Comparison of ENCODE assay signal across 27 mouse cellular contexts in the genomic region with DNA sequence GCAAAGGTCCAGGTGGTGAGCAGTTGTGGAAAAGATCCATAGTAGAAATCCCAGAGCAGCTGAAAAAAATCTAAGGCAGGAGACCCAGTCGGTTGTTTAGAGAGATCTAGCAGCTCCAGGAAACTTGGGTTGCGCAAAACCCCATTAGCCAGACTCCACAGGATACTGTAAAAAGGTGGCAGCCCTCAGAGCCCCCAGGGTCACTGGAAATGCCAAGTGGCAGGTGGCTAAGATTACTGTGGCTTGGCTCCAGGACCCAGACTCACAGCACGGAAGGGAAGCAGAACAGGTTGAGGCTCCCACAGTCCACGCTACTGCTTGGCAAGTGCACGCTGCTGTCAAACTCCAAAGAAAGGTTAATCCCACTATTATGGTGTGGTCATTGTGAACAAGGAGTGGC. TPM values are rescaled to one million over a fixed set of nuclear protein-coding genes. Genes with fewer than 3 reads are reported as not detected.
DNase-seq lines count a peak whose midpoint lies in the region; ATAC-seq and TF ChIP-seq lines count a peak whose summit lies in the region.
"Had no signal": no experiment of that assay in that cellular context is flagged by ENCODE, and none has a peak within 500 bp of the region (broad histone marks: within the 10 kb centered on the region; RNA-seq: fewer than 3 reads in every experiment).

No protein-coding gene starts in this region.

- no peak for TF ChIP-seq EP300 in stomach, postnatal 0 days (optimal IDR thresholded peaks at IDR 0.05)

- peaks cover 12% of the 10 kb centered on the region; the same call in 1 of the 2 replicates for H3K36me3 ChIP-seq in stomach, embryonic 16.5 days (ENCODE audit: control insufficient read depth, insufficient read depth, low read length)
- H3K36me3 ChIP-seq in stomach, postnatal 0 days (ENCODE audit: control insufficient read depth, insufficient read depth, low read length): peaks cover 12% of the 10 kb centered on the region; the same call in 1 of the 2 replicates
- peaks cover 12% of the 10 kb centered on the region; the same call in 1 of the 2 replicates for H3K36me3 ChIP-seq in intestine, embryonic 16.5 days (ENCODE audit: control insufficient read depth, insufficient read depth, low read length)

- H3K4me1 ChIP-seq in stomach, embryonic 16.5 days (ENCODE audit: control insufficient read depth, insufficient read depth, low read length): peaks cover 9% of the 10 kb centered on the region
- no peaks in the 10 kb centered on the region for H3K4me1 ChIP-seq in stomach, postnatal 0 days (replicated peaks; ENCODE audit: control insufficient read depth, insufficient read depth)
- peaks cover 7% of the 10 kb centered on the region; the same call in 1 of the 2 replicates for H3K4me1 ChIP-seq in intestine, embryonic 16.5 days (ENCODE audit: control insufficient read depth, insufficient read depth, low read length)

- no peaks in the 10 kb centered on the region for H3K9me3 ChIP-seq in stomach, embryonic 16.5 days (replicated peaks; ENCODE audit: control insufficient read depth, low read length)
- no peaks in the 10 kb centered on the region for H3K9me3 ChIP-seq in stomach, postnatal 0 days (ENCODE audit: control insufficient read depth, low read length)
- no peaks in the 10 kb centered on the region for H3K9me3 ChIP-seq in intestine, embryonic 16.5 days (ENCODE audit: control insufficient read depth, low read length)
- H3K9me3 ChIP-seq: heart, embryonic 12.5 days; hindbrain, embryonic 12.5 days; kidney, embryonic 15.5 days had no signal

- DNase-seq in adrenal gland, postnatal 10 days: peak; percentile 22
- DNase-seq in adrenal gland, postnatal 36 days: no peak
- DNase-seq in stomach, postnatal 0 days (ENCODE audit: low spot score): no peak
- DNase-seq in cerebellum, postnatal 14 days: peak; percentile 85 to 94
- DNase-seq in skeletal muscle tissue, adult 2 months (ENCODE audit: low read depth, low spot score): peak; percentile 35
- DNase-seq in heart, adult 9 months (ENCODE audit: low spot score in 2 of 2): no peak
- DNase-seq: forebrain, postnatal 0 days; heart, adult 11 months; heart, postnatal 14 days; kidney, adult 11 months; lung, postnatal 14 days; right cerebral cortex, adult 18-20 months; thymus, postnatal 25 days had no signal

- H3K9ac ChIP-seq in stomach, embryonic 16.5 days (ENCODE audit: low read length): no peak overlapping the region
- H3K9ac ChIP-seq in stomach, postnatal 0 days (ENCODE audit: low read length): no peak overlapping the region
- no peak overlapping the region for H3K9ac ChIP-seq in intestine, embryonic 16.5 days (ENCODE audit: low read depth, low read length)
- H3K9ac ChIP-seq: forebrain, postnatal 0 days; heart, embryonic 12.5 days; hindbrain, embryonic 12.5 days; kidney, embryonic 15.5 days had no signal

- H3K27me3 ChIP-seq in stomach, embryonic 16.5 days (ENCODE audit: control insufficient read depth, insufficient read depth, low read length): no peaks in the 10 kb centered on the region
- H3K27me3 ChIP-seq in stomach, postnatal 0 days (ENCODE audit: control insufficient read depth, insufficient read depth, low read length): no peaks in the 10 kb centered on the region
- H3K27me3 ChIP-seq in intestine, embryonic 16.5 days (replicated peaks; ENCODE audit: control insufficient read depth, insufficient read depth, low read length): no peaks in the 10 kb centered on the region
- H3K27me3 ChIP-seq: heart, embryonic 12.5 days; hindbrain, embryonic 12.5 days; kidney, embryonic 15.5 days had no signal

- 0 out of 2 replicates have a peak, but pooled peaks have one; percentile 9 for ATAC-seq in stomach, embryonic 16.5 days (ENCODE audit: insufficient read depth, low FRiP score)
- no peak for ATAC-seq in stomach, postnatal 0 days (ENCODE audit: low FRiP score, low TSS enrichment)
- ATAC-seq in intestine, embryonic 16.5 days: no peak
- ATAC-seq: forebrain, postnatal 0 days had no signal

- H3K27ac ChIP-seq in stomach, embryonic 16.5 days (ENCODE audit: low read length): no peak overlapping the region
- no peak overlapping the region for H3K27ac ChIP-seq in stomach, postnatal 0 days (replicated peaks)
- H3K27ac ChIP-seq in intestine, embryonic 16.5 days (ENCODE audit: low read length): no peak overlapping the region
- H3K27ac ChIP-seq: hindbrain, embryonic 12.5 days; kidney, embryonic 15.5 days had no signal

- 77% methylated on average over 5 of the region's 5 CpGs for WGBS in stomach, embryonic 16.5 days
- WGBS in stomach, postnatal 0 days: 66% methylated on average over 5 of the region's 5 CpGs
- 74% methylated on average over 5 of the region's 5 CpGs for WGBS in intestine, embryonic 16.5 days

- TF ChIP-seq CTCF in stomach, postnatal 0 days (IDR thresholded peaks at IDR 0.05; ENCODE audit: low read depth): no peak

- H3K4me3 ChIP-seq in stomach, embryonic 16.5 days (replicated peaks; ENCODE audit: low read length): no peak overlapping the region
- H3K4me3 ChIP-seq in stomach, postnatal 0 days (ENCODE audit: low read depth, low read length): no peak overlapping the region
- H3K4me3 ChIP-seq in intestine, embryonic 16.5 days (ENCODE audit: low read length): no peak overlapping the region
- H3K4me3 ChIP-seq: heart, embryonic 12.5 days; hindbrain, embryonic 12.5 days; kidney, embryonic 15.5 days had no signal

- no peak overlapping the region for H3K4me2 ChIP-seq in stomach, embryonic 16.5 days (ENCODE audit: low read depth, low read length)
- no peak overlapping the region for H3K4me2 ChIP-seq in stomach, postnatal 0 days (replicated peaks; ENCODE audit: low read depth)
- H3K4me2 ChIP-seq in intestine, embryonic 16.5 days (ENCODE audit: low read depth, low read length): no peak overlapping the region
- H3K4me2 ChIP-seq: heart, embryonic 12.5 days; hindbrain, embryonic 12.5 days; kidney, embryonic 15.5 days; midbrain, embryonic 11.5 days had no signal

RNA-seq across cellular contexts. Expression of gene Tmem101, which starts 3.6 kb away (rescaled TPM):
- 10 to 100 TPM; 13.9 to 14.8 TPM for total RNA-seq in adrenal gland, postnatal 10 days (2021)
- total RNA-seq in adrenal gland, postnatal 36 days (2021): 10 to 100 TPM; 15.2 to 17.7 TPM
- 27.9 and 29.0 TPM in 2 replicates for polyA plus RNA-seq in stomach, embryonic 16.5 days (2015; fragmentation: Nextera tagmentation; extraction: Ambion mirVana)
- polyA plus RNA-seq in stomach, postnatal 0 days (2015; fragmentation: Nextera tagmentation; extraction: Ambion mirVana): 13.8 and 14.5 TPM in 2 replicates
- 23.4 and 26.0 TPM in 2 replicates for polyA plus RNA-seq in intestine, embryonic 16.5 days (2015; fragmentation: Nextera tagmentation; extraction: Ambion mirVana)

RNA-seq across cellular contexts. Expression of gene Nags, which starts 14.5 kb away (rescaled TPM):
- 1 to 10 TPM; 2.4 to 6.6 TPM for total RNA-seq in adrenal gland, postnatal 10 days (2021)
- total RNA-seq in adrenal gland, postnatal 36 days (2021): under 1 TPM; 0.13 to 0.43 TPM
- polyA plus RNA-seq in stomach, embryonic 16.5 days (2015; fragmentation: Nextera tagmentation; extraction: Ambion mirVana): 3.2 and 4.2 TPM in 2 replicates
- 0.07 TPM in 1 of 2 replicates, not detected in the other for polyA plus RNA-seq in stomach, postnatal 0 days (2015; fragmentation: Nextera tagmentation; extraction: Ambion mirVana)
- polyA plus RNA-seq in intestine, embryonic 16.5 days (2015; fragmentation: Nextera tagmentation; extraction: Ambion mirVana): 33.8 and 39.1 TPM in 2 replicates
- total RNA-seq: heart, postnatal 14 days; layer of hippocampus, postnatal 14 days had no signal
- polyA plus RNA-seq: embryonic facial prominence, embryonic 11.5 days; forebrain, embryonic 11.5 days; hindbrain, embryonic 12.5 days; midbrain, embryonic 11.5 days; neural tube, embryonic 14.5 days had no signal

RNA-seq across cellular contexts. Expression of gene Lsm12, which starts 25.3 kb away (rescaled TPM):
- total RNA-seq in adrenal gland, postnatal 10 days (2021): 10 to 100 TPM; 77.5 to 80.8 TPM
- 10 to 100 TPM; 81.9 to 90.1 TPM for total RNA-seq in adrenal gland, postnatal 36 days (2021)
- polyA plus RNA-seq in stomach, embryonic 16.5 days (2015; fragmentation: Nextera tagmentation; extraction: Ambion mirVana): 79.2 and 85.4 TPM in 2 replicates
- polyA plus RNA-seq in stomach, postnatal 0 days (2015; fragmentation: Nextera tagmentation; extraction: Ambion mirVana): 70.0 and 99.4 TPM in 2 replicates
- polyA plus RNA-seq in intestine, embryonic 16.5 days (2015; fragmentation: Nextera tagmentation; extraction: Ambion mirVana): 87.9 and 115 TPM in 2 replicates

RNA-seq across cellular contexts. Expression of gene G6pc3, which starts 29.6 kb away (rescaled TPM):
- 10 to 100 TPM; 72.3 to 74.7 TPM for total RNA-seq in adrenal gland, postnatal 10 days (2021)
- total RNA-seq in adrenal gland, postnatal 36 days (2021): 100 to 1,000 TPM; 126 to 133 TPM
- polyA plus RNA-seq in stomach, embryonic 16.5 days (2015; fragmentation: Nextera tagmentation; extraction: Ambion mirVana): 28.0 and 28.7 TPM in 2 replicates
- 19.2 and 19.4 TPM in 2 replicates for polyA plus RNA-seq in stomach, postnatal 0 days (2015; fragmentation: Nextera tagmentation; extraction: Ambion mirVana)
- polyA plus RNA-seq in intestine, embryonic 16.5 days (2015; fragmentation: Nextera tagmentation; extraction: Ambion mirVana): 26.7 and 32.1 TPM in 2 replicates

RNA-seq across cellular contexts. Expression of gene Pyy, which starts 52.1 kb away (rescaled TPM):
- total RNA-seq in adrenal gland, postnatal 10 days (2021): not detected
- not detected for total RNA-seq in adrenal gland, postnatal 36 days (2021)
- 40.5 and 56.0 TPM in 2 replicates for polyA plus RNA-seq in stomach, embryonic 16.5 days (2015; fragmentation: Nextera tagmentation; extraction: Ambion mirVana)
- 63.0 and 64.3 TPM in 2 replicates for polyA plus RNA-seq in stomach, postnatal 0 days (2015; fragmentation: Nextera tagmentation; extraction: Ambion mirVana)
- 62.9 and 67.0 TPM in 2 replicates for polyA plus RNA-seq in intestine, embryonic 16.5 days (2015; fragmentation: Nextera tagmentation; extraction: Ambion mirVana)
- total RNA-seq: forebrain, postnatal 0 days; heart, postnatal 14 days; layer of hippocampus, postnatal 14 days; liver, adult 2 months; megakaryocyte progenitor cell, adult 5-6 weeks; midbrain, postnatal 0 days had no signal
- polyA plus RNA-seq: embryonic facial prominence, embryonic 11.5 days; forebrain, embryonic 11.5 days; forebrain, postnatal 0 days; heart, embryonic 12.5 days; kidney, embryonic 15.5 days; limb, embryonic 11.5 days; midbrain, postnatal 0 days; neural tube, embryonic 14.5 days had no signal

Comparison
In these comparisons a context has a peak if more than half of its experiments do, and no peak if none do; other contexts are left out.
1. DNase-seq: peak in adrenal gland, postnatal 10 days (single experiment), cerebellum, postnatal 14 days (2 of 2) and skeletal muscle tissue, adult 2 months (single experiment); none in adrenal gland, postnatal 36 days (0 of 2), stomach, postnatal 0 days (single experiment) and heart, adult 9 months (0 of 2).